Mouse (Mus musculus) erythroblast, adult 5-6 weeks (primary cell): ENCODE data around the gene Foxk2. TPM values are rescaled to one million over a fixed set of nuclear protein-coding genes. Genes with fewer than 3 reads are reported as not detected.
"Not testable (repeated sequence)": the region's sequence is repeated elsewhere in the genome, so short reads cannot be mapped to it uniquely, and the experiment has no call there.

Experiments used
- ATAC-seq: replicated peaks from 2 replicates; pipeline ENCODE4 v1.8.0; 2016; ENCODE audit warnings: moderate number of reproducible peaks, mild to moderate bottlenecking, moderate TSS enrichment, inconsistent platforms; ENCODE audit not compliant: poor library complexity, low FRiP score, severe bottlenecking
- total RNA-seq, 2 experiments: library from RNA; stranded (forward) in 1 of 2; stranded (reverse) in 1 of 2; fragments of 150-400 nt in 1 of 2; fragments of 200-764, 138-1000 nt in 1 of 2; gene quantifications; 2 replicates each; pipeline versions ENCODE4 v1.2.3 to v1.2.4; 2015 to 2017; ENCODE audit warnings: low replicate concordance in 2 of 2

The Foxk2 gene
- total RNA-seq, 2 experiments from 2014 or later: 6.1 to 7.1 TPM

- ATAC-seq: no peak
These were observed 1.3 kb downstream of the Foxk2 start for GRCm38 (mm10) chr11:121261074-121261473.

- ATAC-seq: no peak
These were observed 17.7 kb downstream of the Foxk2 start for GRCm38 (mm10) chr11:121277516-121277915.

- ATAC-seq: no peak
These were observed 18.2 kb downstream of the Foxk2 start for GRCm38 (mm10) chr11:121278011-121278410.

GRCm38 (mm10) chr11:121282911-121283310, 23.1 kb downstream of the Foxk2 start:
- ATAC-seq: no peak

- peak; percentile 45; the same call in 1 of the 2 replicates for ATAC-seq
These were observed 30.1 kb downstream of the Foxk2 start for GRCm38 (mm10) chr11:121289859-121290258.

GRCm38 (mm10) chr11:121294771-121295170, 35.0 kb downstream of the Foxk2 start:
- no peak for ATAC-seq

- ATAC-seq: no peak
These were observed 38.7 kb downstream of the Foxk2 start for GRCm38 (mm10) chr11:121298493-121298892.

GRCm38 (mm10) chr11:121300265-121300664, 40.5 kb downstream of the Foxk2 start:
- ATAC-seq: no peak

GRCm38 (mm10) chr11:121305371-121305770, 45.6 kb downstream of the Foxk2 start:
- ATAC-seq: no peak

- no peak for ATAC-seq
These were observed 46.8 kb downstream of the Foxk2 start for GRCm38 (mm10) chr11:121306608-121307007.

- not testable (repeated sequence) for ATAC-seq
These were observed 47.9 kb downstream of the Foxk2 start for GRCm38 (mm10) chr11:121307712-121308111.

- ATAC-seq: no peak
These were observed 66.2 kb downstream of the Foxk2 start for GRCm38 (mm10) chr11:121326034-121326433.

GRCm38 (mm10) chr11:121326681-121327080, 66.9 kb downstream of the Foxk2 start:
- ATAC-seq: no peak

- ATAC-seq: no peak
These were observed 68.4 kb downstream of the Foxk2 start for GRCm38 (mm10) chr11:121328206-121328605.

- ATAC-seq: no peak
These were observed 68.8 kb downstream of the Foxk2 start for GRCm38 (mm10) chr11:121328619-121329018.

GRCm38 (mm10) chr11:121331641-121332040, 71.9 kb downstream of the Foxk2 start:
- ATAC-seq: no peak

GRCm38 (mm10) chr11:121339647-121340046, 79.9 kb downstream of the Foxk2 start:
- ATAC-seq: no peak

GRCm38 (mm10) chr11:121340287-121340686, 80.5 kb downstream of the Foxk2 start:
- no peak for ATAC-seq

GRCm38 (mm10) chr11:121342423-121342822, 82.6 kb downstream of the Foxk2 start:
- ATAC-seq: not testable (repeated sequence)

GRCm38 (mm10) chr11:121347036-121347435, 87.2 kb downstream of the Foxk2 start:
- peak; percentile 66; the same call in 1 of the 2 replicates for ATAC-seq

- ATAC-seq: no peak
These were observed 88.4 kb downstream of the Foxk2 start for GRCm38 (mm10) chr11:121348166-121348565.

- not testable (repeated sequence) for ATAC-seq
These were observed 88.9 kb downstream of the Foxk2 start for GRCm38 (mm10) chr11:121348727-121349126.
